Mouse (Mus musculus) urinary bladder, postnatal 4 days (tissue): Measurements from ENCODE around the gene Zfp458.
"Not testable (repeated sequence)": the region's sequence is repeated elsewhere in the genome, so short reads cannot be mapped to it uniquely, and the experiment has no call there.

Source experiments
- DNase-seq, 2 experiments: peaks; one replicate each; pipeline ENCODE4 v3.0.0; 2021 to 2022; ENCODE audit warnings: low spot score in 2 of 2

Zfp458 gene

DNA sequence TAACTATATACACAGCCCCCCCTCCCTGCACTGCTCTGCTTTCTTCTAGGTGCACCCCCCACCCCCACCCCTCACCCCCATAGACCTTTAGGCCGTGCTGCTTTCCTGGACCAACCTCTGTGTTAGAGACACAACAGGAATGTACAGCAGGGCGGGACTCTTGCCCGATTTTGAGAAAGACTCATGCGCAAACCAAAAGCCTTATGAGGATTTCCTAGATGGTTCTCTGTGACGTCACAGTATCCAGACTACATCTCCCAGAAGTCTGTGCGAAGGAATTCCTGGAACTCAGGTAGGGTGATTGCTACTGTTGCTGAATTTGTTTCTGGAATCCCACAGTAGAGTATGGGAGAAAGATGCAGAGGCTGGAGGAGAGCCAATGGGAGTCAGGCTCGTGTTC is at the start of gene Zfp458:
TSS of gene Zfp458 (minus strand) at position 153 of the 400 bp plus-strand sequence.
- no peak for DNase-seq

DNA sequence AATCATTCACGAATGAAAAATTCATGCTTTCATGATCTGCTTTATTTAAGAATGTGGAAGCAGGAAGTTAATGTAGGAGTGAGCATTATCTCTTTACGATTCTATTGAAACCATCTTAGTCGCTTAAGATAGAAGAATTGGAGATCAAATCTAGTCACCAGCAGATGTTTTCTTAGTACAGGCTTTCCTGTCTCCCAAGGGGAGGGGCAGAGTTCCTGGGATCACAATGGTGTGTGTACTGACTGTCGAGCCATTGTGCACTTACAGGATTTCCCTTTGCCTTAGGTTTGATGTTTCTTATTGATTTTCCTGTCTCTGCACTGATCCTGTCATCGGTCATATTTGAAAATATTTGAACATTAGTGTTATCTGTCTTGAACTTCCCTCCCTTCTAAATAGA is 28.5 kb upstream of the Zfp458 start:
- DNase-seq: no peak

DNA sequence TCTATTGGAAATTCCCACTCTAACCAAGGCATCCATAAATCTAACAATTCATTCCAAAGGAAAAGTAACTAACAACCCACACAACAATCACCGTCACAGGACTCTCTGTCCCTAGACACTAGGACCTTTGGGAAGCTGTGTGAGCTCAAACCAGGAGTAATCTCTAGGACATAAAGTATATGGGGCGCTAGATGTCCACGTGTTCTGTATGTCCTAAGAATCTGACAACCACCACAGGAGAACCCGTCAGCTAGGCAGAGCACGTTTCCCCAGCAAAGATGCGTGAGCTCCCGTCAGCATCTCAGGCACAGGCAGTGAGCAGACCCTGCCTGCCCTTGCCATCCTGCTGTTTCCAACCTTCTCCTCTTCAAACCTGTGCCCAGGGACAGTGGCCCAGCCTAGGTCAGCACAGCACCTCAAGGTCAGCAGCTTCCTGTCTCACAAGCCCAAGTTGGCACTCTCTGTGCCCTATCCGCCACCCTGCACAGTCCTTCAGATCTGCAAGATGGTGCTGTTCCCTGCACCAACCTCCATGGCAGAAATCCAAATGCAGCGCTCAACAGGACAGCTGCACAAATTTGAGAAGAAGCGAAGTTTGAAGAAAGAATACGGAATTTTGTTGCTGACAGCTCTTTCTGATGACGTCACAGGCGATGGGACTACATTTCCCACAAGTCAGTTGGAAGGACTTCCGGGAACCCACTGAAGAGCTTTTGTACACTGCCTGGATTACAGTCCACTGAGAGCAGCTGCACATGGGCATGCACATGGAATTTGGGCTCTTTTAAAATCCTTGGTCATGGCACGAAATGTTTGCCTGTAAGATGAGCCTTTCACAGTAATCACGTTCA is 27.8 kb upstream of the Zfp458 start, which contains the start of gene Zfp457:
TSS of gene Zfp457 (minus strand) at position 664 of the 851 bp plus-strand sequence.
- peak; percentile 72 to 79 for DNase-seq

DNA sequence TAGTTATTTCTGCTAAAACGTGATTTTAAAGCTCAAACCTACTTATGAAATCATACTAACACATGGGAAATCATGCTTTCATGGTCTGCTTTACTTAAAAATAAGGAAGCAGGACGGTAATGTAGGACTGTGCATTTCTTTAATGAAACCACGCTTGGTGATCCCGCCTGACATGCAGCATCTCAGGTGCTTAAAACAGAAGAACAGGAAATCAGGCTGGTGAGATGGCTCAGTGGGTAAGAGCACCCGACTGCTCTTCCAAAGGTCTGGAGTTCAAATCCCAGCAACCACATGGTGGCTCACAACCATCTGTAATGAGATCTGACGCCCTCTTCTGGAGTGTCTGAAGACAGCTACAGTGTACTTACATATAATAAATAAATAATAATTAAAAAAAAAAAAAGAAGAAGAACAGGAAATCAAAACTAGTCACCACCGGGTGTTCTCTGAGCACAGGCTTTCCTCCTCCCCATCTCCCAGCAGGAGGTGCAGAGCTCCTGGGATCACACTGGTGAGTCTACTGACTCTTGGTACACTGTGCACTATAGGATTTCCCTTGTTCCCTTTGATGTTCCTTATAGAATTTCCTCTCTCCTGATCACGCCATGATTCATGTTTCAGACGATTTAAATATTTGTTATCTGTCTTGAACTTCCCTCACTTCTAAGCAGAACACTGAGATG is 8.7 kb downstream of the Zfp458 start:
- not testable (repeated sequence) for DNase-seq

DNA sequence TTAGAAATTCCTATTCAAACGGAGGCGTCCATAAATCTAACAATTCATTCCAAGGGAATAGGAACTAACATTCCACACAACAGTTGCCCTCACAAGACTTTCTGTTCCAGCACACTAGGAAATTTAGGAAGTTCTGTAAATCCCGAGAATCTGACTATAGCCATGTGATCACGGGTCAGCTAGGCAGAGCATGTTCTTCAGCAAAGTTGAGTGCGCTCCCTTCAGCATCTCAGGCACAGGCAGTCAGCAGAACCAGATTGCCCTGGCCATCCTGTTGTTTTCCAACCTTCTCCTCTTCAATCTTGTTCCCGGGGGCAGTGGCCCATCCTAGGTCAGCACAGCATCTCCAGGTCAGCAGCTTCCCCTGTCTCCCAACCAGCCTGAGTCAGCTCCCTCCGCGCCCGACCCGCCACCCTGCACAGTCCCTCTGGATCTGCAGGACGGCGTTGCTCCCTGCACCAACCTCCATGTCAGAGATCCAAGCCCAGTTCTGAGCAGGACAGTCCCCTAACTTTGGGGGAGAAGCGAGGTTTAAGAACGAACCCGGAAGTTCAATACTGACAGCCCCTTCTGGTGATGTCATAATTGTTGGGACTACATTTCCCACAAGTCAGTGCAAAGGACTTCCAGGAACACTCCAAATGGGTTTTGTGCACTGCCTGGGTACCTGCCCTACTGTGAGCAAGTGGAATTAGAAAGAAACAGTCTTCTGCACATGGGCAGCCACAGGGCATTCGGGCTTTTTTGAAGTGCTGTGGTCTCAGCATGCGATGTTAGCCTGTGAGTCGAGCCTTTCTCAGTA is 9.5 kb downstream of the Zfp458 start:
- peak in 1 of 2 experiments; percentile 37 for DNase-seq

DNA sequence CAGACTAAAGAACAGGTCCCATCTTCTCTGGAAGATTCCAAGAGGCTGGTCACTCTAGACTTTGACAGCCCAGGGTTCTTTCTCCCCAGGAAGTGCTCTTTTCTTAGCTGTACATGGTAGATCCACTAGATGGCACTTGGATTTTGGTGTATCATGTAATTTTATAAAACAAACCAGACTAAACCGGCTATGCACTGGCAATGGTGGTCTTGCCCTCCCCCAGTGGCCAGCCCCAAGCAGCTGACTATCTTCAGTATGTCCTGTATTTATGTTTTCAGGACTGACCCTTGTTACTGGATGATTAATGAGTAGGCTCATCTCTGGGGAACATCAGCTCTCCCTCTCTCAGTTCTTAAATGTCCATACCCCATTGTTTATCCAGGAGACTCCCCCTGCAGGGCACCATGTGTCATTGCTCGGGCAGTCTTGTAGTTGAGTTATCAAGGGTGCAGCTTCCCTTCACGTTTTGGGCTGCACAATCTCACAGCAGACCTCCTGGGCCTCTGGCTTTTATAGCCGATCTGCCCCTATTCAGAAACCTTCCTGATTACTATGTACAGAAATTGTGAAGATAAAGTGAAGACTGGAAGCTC is 64.2 kb downstream of the Zfp458 start:
- no peak for DNase-seq
